Mouse (Mus musculus) activated CD4-positive, CD25-positive, alpha-beta regulatory T cell, adult 4 months (primary cell): Measurements from ENCODE around the gene Cacng3. TPM values are rescaled to one million over a fixed set of nuclear protein-coding genes. Genes with fewer than 3 reads are reported as not detected.

Experiments
- ATAC-seq: one replicate; pipeline ENCODE4 v1.8.0; 2017
- polyA plus RNA-seq, 2 experiments: library from polyadenylated mRNA; unstranded; fragments of 100-300 nt; shearing (Covaris generic); gene quantifications; one replicate each; pipeline ENCODE4 v1.2.1; 2017

The Cacng3 gene
- polyA plus RNA-seq: not detected

DNA sequence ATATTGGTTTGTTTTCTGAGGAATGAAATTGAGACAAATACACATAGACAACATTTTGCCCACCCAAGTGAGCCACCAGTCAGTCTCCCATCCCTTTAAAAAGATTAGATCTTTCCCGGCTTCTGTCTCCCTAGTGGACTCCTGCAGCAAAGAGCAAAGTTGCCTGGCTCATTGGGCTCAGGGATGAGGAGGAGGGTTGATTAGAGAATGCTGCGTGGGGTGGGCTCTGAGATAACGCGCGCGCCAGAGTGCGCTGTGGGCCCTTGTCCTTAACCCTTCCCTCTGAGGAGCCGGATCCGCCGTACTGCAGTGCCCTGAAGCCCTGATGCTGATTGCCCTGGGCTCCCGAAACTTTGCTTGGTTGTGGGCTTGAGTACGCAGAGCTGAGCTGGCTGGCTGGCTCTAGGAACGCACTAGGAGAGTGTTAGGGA, at the start of gene Cacng3:
Gene Cacng3 (plus strand): TSS at position 51 of the 431 bp plus-strand sequence.
- ATAC-seq: no peak

DNA sequence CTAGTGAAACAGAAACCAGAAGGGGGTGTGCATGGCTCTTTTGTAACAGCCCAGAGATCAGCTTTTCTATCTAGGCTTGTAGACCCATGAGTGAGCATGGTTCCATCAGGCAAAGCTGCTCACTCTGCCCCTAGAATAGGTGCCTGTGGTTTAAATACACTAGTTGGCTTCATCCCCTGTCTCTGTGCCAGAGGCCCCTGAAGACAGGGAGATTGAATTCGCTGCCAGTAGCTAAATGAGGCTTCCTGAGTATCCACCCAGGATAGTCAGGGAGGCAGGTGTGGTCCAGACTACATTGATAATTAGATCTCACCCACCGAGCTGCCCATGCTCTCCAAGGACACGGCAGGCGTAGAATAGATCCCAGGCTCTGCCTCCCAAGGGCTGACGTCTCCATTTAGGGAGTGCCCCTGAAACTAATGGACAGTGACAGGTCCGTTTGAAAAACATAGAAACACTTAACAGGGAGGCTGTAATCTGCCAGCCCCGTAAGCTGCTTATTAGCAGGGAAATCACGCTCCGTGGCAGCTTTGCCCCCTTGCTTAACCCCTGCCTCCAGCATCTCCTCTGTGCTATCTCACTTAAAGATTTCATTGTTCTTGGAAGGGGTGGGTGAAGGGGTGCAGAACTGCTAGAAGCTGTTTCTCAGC, 48.0 kb upstream of the Cacng3 start:
- ATAC-seq: no peak

DNA sequence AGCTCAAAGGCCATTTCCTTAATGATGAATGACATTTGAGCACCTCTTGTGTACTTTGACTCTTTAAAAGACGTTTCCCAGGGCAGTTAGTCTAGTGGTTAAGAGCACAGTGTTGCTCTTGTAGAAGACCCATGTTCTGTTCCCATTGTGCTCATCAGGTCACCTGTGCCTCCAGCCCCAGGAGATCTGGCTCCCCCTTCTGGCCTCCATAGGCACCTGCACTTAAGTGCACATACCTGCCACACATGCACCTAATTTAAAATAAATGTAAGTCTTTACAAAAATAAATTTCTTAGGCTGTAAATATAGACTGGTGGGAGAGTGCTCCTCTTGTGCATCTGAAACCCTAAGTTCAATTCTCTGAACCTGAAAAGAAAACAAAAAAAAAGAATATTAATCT, 46.5 kb upstream of the Cacng3 start:
- ATAC-seq: no peak

DNA sequence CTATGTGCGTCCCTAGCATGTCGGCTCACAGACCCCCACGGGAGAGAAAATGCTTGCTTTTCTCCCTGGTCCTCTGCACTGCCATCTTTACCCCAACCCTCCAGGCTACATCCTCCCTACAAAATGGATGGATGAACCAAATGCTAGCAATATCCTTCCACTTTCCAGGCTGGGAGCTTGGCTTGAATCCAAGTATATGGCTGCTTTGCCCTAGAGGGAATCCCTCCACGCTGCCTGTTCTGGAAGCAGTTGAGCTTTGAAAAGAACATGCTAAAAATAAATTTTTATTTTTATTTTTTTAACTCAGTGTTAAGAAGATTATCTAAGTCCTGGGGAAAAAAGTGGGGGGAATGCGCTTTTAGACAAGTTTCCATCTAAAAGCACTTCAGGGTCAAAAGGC, 42.2 kb upstream of the Cacng3 start:
- ATAC-seq: no peak

DNA sequence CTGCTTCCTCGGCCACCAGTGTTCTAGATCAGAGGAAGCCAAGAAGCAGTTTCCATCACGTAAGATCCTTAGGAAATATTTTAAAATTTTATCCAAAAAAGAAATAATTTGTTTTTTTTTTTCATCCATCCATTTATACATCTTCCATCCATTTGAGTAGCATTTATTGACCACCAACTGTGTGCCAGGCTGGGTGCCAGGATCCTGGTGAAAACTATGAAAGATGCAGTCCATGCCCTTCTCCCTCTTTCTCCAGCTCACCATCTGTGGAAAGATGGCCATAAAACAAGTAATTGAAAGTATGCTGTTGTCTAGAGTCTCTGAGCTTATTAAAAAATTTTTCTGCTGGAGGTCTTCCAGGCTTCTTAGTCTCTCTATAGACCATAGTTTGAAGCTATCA, 39.9 kb upstream of the Cacng3 start:
- ATAC-seq: no peak

DNA sequence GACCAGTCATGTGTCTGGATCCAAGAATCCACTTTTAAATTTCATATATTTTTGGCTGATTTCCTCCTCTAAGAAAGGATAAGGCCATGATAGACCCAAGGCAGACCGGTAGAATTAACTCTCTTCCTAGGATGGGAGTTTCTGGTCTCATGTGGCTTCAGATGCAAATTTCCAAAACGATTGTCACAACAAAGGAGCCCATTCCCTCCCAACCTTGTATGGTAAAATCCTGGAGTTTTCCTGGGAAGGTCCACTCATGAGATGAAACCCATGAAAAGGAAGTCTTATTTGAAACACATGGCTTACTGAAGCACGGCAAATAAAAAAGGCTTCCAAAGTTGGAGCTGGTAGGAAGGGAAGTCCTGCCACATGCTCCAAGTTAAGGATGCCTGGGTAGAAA, 39.1 kb upstream of the Cacng3 start:
- no peak for ATAC-seq

DNA sequence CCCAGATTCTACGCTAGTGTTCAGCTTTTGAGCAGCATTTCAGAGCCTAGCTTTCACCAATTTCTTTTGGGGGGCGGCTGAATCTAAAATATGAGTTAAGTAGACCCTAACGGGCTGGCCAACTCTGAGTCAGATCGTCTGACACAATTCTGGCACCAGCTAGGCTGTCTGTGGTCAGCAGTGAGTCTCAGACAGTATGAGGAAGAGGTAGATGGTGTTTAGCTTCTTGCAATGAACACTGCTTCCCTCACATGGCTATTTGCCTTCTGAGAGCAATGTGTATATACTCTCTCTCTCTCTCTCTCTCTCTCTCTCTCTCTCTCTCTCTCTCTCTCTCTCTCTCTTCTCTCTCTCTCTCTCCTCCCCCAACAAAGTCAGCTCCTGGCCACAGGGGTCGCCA, 37.3 kb upstream of the Cacng3 start:
- ATAC-seq: no peak

DNA sequence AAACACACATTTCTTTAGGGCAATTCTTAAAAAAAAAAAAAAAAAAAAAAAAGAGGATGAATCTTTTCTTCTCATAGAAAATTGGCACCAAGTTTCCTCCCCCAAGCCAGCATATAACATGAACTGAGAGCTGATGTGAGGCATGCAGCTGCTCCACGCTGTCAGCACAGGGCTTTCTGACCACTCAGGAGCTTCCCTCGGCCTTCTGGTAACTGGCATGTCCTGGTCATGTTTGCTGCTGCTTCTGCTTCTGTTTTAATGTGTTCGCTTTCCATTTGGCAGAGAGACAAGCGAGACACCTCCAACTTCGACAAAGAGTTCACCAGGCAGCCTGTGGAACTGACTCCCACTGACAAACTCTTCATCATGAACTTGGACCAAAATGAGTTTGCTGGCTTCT, 36.8 kb upstream of the Cacng3 start:
- ATAC-seq: no peak

DNA sequence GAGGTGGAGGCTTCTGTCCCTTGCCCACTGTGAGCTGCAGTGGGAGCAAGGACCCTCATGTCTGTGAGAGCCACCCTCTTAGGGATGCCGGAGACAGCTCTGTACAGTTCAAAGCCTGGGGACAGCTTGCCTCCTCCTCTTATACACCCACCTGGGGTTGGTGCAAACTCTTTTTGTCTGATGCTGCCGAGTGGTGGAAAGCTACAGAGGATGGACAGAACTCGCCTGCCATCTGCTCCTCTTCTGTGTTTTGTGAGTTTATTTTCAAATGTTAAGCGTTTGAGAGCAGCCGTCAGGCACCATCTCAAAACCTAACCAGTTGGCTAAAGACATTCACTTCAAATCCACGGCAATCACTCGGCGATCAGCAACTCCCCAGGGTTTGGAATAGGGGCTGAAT, 26.6 kb upstream of the Cacng3 start:
- no peak for ATAC-seq

DNA sequence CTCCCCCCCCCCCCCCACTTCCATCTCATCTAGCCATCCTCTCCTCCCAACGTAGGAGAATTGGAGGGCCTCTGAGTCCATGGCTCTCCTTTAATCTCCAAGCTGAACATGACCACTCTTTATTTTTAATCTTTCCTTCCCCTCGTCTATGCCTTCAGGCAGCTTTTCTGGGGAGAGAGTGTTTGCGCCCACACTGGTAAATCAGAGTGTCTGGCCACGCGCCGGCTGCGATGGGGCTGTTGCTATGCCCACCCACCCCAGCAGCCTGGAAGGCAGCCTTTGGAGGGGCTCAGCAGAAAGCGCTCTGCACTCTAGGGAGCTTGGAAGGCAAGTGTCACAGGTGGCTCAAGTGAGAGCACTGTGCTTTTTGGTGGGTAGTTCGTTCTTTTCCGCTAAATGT, 21.0 kb upstream of the Cacng3 start:
- ATAC-seq: no peak

DNA sequence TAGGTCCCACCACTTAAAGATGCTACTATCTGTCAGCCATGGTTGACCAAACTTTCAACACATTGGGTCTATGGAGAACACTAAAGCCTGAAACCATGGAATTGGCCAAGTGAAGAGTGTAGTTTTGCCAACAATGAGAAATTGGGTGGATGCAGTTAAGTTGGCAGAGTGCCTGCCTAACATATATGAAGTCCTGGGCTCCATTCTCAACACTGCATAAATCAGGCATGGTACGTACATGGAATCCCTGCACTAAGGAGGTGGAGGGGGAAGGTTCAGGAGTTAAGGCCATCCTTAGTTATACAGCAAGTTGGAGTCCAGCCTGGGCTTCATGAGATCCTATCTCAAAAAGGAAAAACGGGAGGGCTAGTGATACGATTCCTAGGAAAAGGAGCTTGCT, 17.8 kb upstream of the Cacng3 start:
- no peak for ATAC-seq

DNA sequence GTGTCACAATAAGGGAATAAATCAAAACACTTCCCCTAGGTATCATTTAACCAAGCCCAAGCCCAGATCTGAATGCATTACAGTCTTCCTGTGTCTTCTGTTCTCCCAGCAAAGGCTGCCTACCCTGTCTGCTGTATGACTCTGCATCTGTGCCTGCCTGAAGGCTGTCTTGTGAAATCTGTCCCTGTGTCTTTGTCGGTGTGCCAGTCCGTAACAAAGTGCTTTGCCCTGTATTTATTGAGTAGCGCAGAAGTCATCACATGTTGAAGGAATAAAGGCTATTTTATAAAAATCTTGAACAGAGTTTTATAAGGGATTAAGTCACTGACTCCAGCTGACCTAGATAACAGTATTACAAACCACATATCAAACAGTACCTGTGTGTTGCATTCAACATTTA, 13.6 kb upstream of the Cacng3 start:
- ATAC-seq: no peak

DNA sequence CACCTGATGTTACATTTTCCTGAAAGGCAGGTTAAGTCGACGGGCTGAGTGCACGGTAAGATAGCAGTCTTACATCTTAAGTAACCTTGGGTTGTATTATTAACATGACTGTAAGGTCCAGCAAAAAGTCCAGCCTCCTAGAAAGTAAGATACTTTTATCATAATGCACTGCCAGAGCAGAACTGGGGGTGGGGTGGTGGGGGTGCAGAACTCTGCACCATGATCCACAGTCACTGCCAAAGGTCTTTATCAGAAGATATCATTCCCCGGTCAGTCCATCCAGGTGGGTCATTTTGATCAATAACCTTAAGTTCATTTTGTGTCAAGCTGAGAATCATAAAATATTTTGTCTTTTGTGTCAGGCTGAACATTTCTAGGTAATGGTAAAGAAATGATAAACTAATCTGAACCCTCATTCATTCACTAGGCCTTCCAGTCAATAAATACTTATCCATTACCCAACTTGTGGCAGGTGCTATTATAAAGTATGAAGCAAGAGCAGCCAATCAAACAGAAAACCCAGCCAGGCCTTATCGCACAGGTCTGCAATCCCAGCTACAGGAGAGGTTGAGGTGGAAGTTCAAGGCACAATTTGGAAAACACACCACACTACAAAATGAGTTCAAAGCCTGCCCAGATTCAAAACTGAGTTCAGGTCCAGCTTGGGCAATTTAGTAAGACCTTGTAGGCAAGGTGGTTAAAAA, 12.7 kb upstream of the Cacng3 start:
- no peak for ATAC-seq

DNA sequence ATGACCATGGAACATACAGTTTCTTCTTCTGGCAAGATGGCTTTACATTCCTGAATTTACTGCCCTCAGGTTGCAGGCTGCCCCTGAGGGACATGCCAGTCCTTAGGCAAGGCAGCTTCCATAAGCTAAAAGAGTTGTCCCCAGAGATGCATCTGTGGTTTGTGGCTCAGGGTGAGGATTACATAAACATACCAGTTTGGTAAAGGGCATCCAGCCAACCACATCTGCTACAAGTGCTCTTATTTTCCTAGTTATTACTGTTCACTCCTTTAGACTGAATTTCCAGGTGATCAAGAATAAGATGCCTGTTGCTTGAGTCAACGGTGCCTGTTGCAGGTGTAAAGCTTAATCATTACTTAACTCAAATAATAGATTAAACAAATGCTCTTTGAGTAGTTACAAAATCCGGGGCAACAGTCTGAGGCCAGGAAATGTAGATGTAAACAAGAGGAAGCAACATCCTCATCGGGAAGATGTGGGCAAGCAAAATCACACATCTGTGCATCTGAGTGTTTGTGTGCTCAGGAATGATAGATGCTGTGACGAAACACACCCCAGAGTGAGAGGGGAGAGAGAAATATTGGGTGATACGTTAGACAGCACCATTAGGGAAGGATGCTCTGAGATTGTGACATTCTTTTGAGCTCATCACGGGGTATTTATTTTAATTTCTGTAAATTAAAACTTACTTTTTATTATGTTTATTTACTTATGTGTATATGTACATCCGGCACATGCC, 4.8 kb upstream of the Cacng3 start:
- ATAC-seq: no peak

DNA sequence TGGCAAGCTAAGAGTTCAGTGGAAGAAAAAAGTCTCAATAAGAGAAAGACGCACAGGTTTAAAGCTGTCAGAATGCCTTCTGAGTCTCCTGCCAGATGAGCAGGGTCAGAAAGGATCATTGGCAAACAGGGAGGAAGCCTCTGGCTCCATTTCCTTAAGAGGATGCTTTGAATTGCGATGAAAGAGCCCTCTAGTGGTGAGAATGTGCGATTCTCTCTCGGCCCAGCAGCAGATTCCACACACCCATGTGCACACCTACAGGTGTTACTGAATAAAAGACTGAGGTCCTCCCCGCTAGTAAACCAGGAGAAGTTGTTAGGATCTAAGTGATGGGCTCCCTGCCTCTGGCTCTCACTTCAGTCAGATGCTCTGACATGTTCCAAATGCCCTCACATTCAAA, 2.4 kb upstream of the Cacng3 start:
- no peak for ATAC-seq

DNA sequence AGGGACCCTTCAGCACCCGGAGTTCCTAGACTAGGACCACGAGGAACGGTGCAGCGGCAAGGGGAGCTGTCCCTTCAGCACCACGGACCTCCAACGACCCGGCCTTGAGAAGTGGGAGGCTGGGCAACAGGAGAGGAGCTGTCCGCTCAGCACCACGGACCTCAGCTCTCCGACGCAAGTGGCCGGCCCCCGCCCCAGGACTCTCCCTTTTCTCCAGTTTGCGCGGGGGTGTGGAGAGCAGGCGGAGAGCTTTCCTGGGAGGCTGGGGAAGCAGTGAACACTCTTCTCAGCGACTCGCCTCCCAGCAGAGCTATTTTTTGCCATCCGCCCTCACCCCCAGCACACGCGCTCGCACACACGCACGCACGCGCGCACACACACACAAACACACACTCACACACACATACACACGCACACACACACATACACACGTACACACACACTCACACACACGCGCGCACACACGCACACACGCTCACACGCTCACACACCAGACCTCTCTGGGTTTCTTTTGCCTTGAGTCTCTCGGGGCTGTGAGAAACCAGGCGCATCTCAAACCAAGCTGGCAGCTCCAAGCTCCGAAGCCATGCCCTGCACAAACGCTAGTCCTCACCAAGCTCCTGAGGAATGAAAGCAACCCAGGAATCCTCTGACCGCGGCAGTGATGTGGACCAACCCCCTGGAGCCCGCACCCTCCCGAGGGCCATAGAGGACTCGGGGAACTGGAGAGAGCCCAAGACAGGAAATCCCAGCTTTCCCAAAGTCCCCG, 765 bp downstream of the Cacng3 start:
- ATAC-seq: no peak

DNA sequence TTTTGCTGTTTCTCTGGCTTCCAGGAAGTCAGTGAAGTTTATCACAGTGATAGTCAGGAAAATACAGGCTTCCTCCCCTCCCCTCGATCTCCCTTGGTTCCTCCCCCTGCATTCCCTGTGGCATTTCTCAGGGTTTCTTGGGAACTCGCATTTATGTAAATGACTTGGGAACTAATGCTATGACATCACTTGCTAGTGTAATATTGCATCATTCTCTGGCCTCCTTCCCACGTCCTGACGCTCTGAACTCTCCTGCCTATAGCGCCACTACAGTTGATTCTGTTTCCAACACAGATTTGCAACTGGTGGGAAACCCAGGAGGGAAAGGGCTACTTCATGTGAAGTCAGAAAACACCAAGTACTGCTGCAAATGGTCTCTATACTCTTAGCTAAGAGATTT, 2.7 kb downstream of the Cacng3 start:
- ATAC-seq: no peak

DNA sequence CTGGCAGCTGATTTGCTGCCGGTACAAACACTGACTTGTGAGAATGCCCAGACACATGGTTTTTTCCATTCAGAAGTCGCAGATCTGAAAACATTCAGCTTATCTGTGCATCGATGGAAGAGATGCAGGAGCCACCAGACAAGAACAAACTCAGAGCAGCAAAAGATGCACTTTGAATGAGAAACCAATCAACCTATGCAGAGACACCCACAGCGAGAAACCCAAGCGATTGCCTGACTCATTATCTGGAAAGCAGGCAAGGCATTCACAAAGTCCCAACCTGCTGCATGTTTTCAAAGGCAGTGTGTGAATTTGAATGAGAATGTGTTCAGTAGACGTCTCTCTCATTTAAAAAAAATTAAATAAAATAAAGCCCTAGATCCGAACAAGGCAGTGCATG, 4.9 kb downstream of the Cacng3 start:
- ATAC-seq: no peak

DNA sequence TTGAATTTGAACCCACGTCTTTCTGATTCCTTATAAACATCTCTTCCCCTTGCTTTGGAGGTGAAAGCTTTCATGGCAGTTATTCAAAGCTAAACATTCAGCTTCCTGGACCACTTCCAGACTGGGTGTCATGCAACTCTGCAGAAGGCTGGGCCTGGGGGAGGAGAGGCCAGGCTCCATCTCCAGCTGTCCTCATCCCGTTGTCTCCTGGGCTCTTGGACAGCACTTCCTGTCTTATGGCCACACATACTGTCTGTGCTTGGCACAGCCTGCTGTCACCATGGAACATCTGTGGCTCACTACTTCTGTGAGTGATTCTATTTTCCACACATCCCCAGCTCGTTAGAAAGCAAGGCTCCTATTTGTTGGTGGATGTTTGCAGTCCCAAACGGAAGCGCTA, 31.5 kb downstream of the Cacng3 start:
- ATAC-seq: no peak

DNA sequence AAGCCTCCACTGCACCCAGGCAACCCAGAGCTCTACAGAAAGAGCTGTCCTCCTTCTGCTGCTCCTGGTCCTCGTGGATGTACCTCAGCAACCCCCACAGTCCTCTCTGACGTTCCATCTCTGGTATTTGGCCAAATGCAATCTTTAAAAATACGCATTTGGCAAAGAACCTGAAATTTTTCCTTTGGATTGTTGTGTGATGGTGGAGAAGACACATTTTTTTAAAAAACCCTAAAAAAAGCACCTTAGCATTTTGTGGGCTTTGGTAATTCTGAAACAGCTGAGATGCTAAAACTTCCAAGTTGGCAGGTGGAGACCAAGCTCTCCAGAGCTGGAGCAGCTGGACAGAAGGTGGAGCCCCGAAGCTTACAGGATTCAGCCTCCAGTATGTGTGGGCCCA, 32.2 kb downstream of the Cacng3 start:
- no peak for ATAC-seq

DNA sequence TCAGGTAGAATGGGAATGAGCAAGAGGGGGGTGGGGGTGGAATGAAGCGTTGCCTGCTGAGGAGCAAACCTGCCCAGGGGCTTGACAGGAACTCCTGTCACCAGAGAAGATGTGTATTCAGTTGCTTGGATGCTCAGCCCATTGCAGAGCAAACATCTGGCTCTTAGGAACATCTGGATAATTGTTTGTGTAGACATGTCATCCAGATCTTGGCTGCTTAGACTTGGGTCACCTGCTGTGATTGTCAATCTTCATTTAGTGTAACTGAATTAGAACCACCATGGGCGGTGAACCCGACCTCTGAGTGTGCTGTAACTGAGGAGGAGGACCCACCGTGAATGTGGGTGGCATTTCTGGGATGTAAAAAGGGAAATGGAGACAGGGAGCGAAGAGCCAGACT, 36.4 kb downstream of the Cacng3 start:
- ATAC-seq: no peak

DNA sequence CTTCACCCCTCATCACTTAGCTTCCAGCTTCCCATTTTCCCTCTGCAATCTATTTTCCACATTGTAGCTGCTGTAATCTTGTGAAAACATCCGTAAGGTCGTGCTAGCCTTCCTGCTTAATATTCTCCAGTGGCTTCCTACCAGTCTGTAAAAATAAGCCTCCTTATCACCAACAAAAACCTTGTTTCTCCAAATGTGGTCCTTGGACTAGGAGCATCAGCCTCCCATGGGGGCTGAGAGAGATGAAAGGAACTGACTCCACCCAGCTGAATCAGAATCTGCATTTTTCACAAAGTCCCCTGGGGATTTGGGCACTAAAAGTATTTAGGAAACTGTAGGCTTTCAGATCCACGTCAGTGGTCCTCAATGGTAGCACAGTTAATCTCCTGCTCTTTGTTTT, 46.0 kb downstream of the Cacng3 start:
- no peak for ATAC-seq

DNA sequence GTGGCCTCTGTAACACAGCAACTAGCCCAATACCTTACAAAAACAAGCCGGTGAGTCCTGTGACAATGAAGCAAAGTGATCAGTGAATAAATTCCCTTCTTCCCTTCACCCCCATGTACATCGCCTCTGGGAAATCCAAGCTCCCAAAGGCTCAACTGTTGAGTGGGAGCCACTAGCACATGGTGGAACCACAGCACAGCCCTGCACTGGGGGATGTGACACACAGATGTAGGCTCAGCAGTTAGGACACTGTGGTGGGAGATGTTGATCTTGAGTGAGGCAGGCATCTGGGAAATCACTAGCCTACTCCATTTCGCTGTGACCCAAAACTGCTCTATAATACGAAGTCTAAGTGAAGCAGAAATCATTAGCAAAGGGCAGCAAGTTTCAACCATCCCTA, 48.2 kb downstream of the Cacng3 start:
- no peak for ATAC-seq
